Mouse (Mus musculus) cerebellum, adult 2 months (tissue): ENCODE results near the gene Ppm1l. TPM values are rescaled to one million over a fixed set of nuclear protein-coding genes. Genes with fewer than 3 reads are reported as not detected.

Source experiments
- DNase-seq, 2 experiments: peaks; one replicate each; pipeline ENCODE4 v3.0.0; 2021
- H3K27ac ChIP-seq: fragments of 200-500 bp; 2 replicates; pipeline ENCODE4 v1.5.1; 2012; ENCODE audit warnings: low read length, control low read depth, inconsistent platforms; ENCODE audit not compliant: insufficient read depth
- H3K27me3 ChIP-seq: fragments of 200-500 bp; 2 replicates; pipeline ENCODE4 v1.6.1; 2012; ENCODE audit warnings: inconsistent platforms, mild to moderate bottlenecking, low read length, moderate library complexity; ENCODE audit not compliant: control insufficient read depth, insufficient read depth
- H3K4me1 ChIP-seq: fragments of 200-500 bp; 2 replicates; pipeline ENCODE4 v1.6.1; 2011; ENCODE audit warnings: low read length; ENCODE audit not compliant: control insufficient read depth, insufficient read depth
- H3K4me3 ChIP-seq: fragments of 200-500 bp; replicated peaks from 2 replicates; pipeline ENCODE3; 2011; ENCODE audit warnings: mild to moderate bottlenecking, low read depth, low read length, control low read depth; ENCODE audit not compliant: insufficient read depth
- CTCF ChIP-seq: fragments of 200-500 bp; IDR thresholded peaks from 2 replicates; pipeline ENCODE4 v1.5.1; 2011; ENCODE audit warnings: low read depth, mild to moderate bottlenecking, control low read depth, low read length, moderate library complexity, borderline replicate concordance; ENCODE audit not compliant: insufficient read depth
- POLR2A ChIP-seq: fragments of 200-500 bp; IDR thresholded peaks from 2 replicates; pipeline ENCODE4 v1.6.1; 2011; ENCODE audit warnings: low read length, control low read depth, borderline replicate concordance; ENCODE audit not compliant: insufficient read depth
- WGBS: fragments of 180-500 bp; shearing (Covaris S2); methylation state at CpG from one replicate; pipeline ENCODE4 v1.1.7; 2018; 5-methylcytosine and 5-hydroxymethylcytosine counted together
- polyA plus RNA-seq: library from polyadenylated mRNA; depleted of rRNA; stranded (reverse); fragments of >200 nt; gene quantifications from 2 replicates; pipeline ENCODE4 v1.2.3, GENCODE M21; 2012; rRNA removed

The Ppm1l gene
- polyA plus RNA-seq, 1 experiment = 38.2 TPM

GRCm38 (mm10) chr3:69607909-69608308 lies 291.2 kb downstream of the Ppm1l start:
- no peak overlapping the region for H3K27ac ChIP-seq
- TF ChIP-seq POLR2A (no peak), CTCF (no peak)
- H3K4me3 ChIP-seq = no peak overlapping the region
- H3K27me3 ChIP-seq = no peaks in the 10 kb centered on the region
- WGBS = 94% methylated on average over 5 of the region's 5 CpGs
- H3K4me1 ChIP-seq = no peaks in the 10 kb centered on the region
- no peak for DNase-seq

Other genes starting within 250 kb of the Ppm1l start
- gene Kpna4, start 189.7 kb upstream of the Ppm1l start, polyA plus RNA-seq = 31.0 and 31.4 TPM in 2 replicates
- not detected in 2 replicates for gene Arl14, start 94.4 kb upstream of the Ppm1l start, polyA plus RNA-seq